Mouse (Mus musculus) adipocyte (in vitro differentiated cells): Measurements from ENCODE around the gene Serpine1.

ENCODE experiments used
- DNase-seq: peaks from one replicate; pipeline ENCODE4 v3.0.0-alpha.2; 2016; ENCODE audit warnings: low spot score

Serpine1 gene

DNA sequence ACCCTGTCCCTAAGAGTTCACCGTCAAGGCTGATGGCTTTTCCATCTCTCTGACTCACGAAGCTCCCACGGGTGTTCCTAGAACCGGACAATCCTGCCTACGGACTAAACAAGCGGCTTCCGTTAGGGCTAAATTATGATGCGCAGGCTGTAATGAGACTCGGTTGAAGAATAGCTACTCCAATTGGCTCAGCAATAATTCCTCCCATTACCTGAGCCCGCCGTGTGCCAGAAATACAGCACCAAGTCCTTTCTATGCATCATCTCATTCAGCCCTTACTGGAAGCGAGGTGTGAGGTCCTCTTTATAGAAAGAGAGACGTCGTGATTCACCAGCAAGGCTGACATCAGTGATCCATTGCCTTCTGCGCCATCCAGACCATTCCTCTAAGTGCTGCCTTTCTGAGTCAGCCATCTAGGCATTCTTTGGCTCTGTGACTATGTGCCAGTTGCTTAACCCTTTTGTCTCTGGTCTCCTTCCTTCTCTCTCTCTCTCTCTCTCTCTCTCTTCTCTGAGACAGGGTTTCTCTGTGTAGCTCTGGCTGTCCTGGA lies 59.6 kb downstream of the Serpine1 start:
- no peak for DNase-seq
